Mouse (Mus musculus) ovary, adult 2 months (tissue): ENCODE data around the gene Gfi1b. TPM values are rescaled to one million over a fixed set of nuclear protein-coding genes. Genes with fewer than 3 reads are reported as not detected.

ENCODE experiments used
- polyA plus RNA-seq: library from polyadenylated mRNA; depleted of rRNA; stranded (reverse); fragments of >200 nt; gene quantifications from 2 replicates; pipeline ENCODE4 v1.2.3, GENCODE M21; 2012; rRNA removed

Gene Gfi1b
- 0.24 and 0.32 TPM in 2 replicates for polyA plus RNA-seq

GRCm38 (mm10) chr2:28621664-28622171 is at the start of gene Gfi1b:
Gene Gfi1b (minus strand): TSS chr2:28621982.

GRCm38 (mm10) chr2:28640461-28641424 is 19.0 kb upstream of the Gfi1b start, which contains the start of gene Tsc1:
Gene Tsc1 (plus strand): TSS chr2:28641228.

DNA sequence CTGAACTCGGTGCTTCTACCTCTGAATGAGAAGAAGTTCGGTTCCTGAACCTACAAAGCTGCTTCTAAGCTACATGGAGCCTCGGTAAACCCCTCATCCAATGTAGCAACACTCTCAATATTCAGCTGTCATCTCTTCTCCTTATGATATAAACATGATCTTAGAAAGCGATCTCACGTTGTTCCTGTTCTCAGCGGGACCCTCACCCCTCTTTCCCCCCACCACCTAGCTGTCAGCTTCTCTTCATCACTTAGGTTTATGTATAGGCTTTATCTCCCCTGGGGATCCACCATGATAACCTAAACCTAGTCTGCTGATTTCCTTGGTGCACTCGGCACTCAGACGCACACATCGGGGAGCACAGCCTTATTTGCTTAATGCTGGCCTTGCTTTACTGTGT is 38.1 kb downstream of the Gfi1b start, which contains the start of gene Gtf3c5:
TSS of gene Gtf3c5 (minus strand) at position 101 of the 400 bp plus-strand sequence.

GRCm38 (mm10) chr2:28563303-28563702 is 58.5 kb downstream of the Gfi1b start, which contains the start of gene Cel:
Gene Cel (minus strand): TSS chr2:28563403.

Other genes starting within 250 kb of the Gfi1b start
- 10.8 and 12.3 TPM in 2 replicates for gene Ppp1r26, start 175.2 kb downstream of the Gfi1b start, polyA plus RNA-seq
- gene 1700007K13Rik, start 155.7 kb downstream of the Gfi1b start, polyA plus RNA-seq = 11.6 and 12.0 TPM in 2 replicates
- 39.8 and 60.6 TPM in 2 replicates for gene Mrps2, start 153.9 kb downstream of the Gfi1b start, polyA plus RNA-seq
- gene Gbgt1, start 125.1 kb downstream of the Gfi1b start, polyA plus RNA-seq = 7.7 and 7.9 TPM in 2 replicates
- gene Gm10134, start 115.9 kb downstream of the Gfi1b start, polyA plus RNA-seq = 0.71 TPM in 1 of 2 replicates, not detected in the other
- gene Ralgds, start 108.9 kb downstream of the Gfi1b start, polyA plus RNA-seq = 94.0 and 104 TPM in 2 replicates
- gene Cel, start 58.6 kb downstream of the Gfi1b start, polyA plus RNA-seq = 0.20 and 0.68 TPM in 2 replicates
- 30.9 and 33.1 TPM in 2 replicates for gene Gtf3c5, start 38.2 kb downstream of the Gfi1b start, polyA plus RNA-seq
- gene Tsc1, start 19.2 kb upstream of the Gfi1b start, polyA plus RNA-seq = 16.2 and 17.2 TPM in 2 replicates
- 13.2 and 14.0 TPM in 2 replicates for gene Spaca9, start 77.7 kb upstream of the Gfi1b start, polyA plus RNA-seq
- gene Ak8, start 78.2 kb upstream of the Gfi1b start, polyA plus RNA-seq = 3.4 and 4.4 TPM in 2 replicates
- 17.3 and 20.1 TPM in 2 replicates for gene Gtf3c4, start 218.4 kb upstream of the Gfi1b start, polyA plus RNA-seq
- gene Ddx31, start 218.4 kb upstream of the Gfi1b start, polyA plus RNA-seq = 4.6 and 6.3 TPM in 2 replicates